Mouse (Mus musculus) hindbrain, embryonic 13.5 days (tissue): Measurements from ENCODE around the gene Olfr394. TPM values are rescaled to one million over a fixed set of nuclear protein-coding genes. Genes with fewer than 3 reads are reported as not detected.
"Not testable (repeated sequence)": the region's sequence is repeated elsewhere in the genome, so short reads cannot be mapped to it uniquely, and the experiment has no call there.

Experiments used
- ATAC-seq: fragments of 200-750 bp; cut with Nextera tagmentation; 2 replicates; pipeline ENCODE4 v1.8.0; 2017; ENCODE audit warnings: moderate TSS enrichment; ENCODE audit not compliant: low FRiP score
- H3K27ac ChIP-seq: fragments of 300-500 bp; sonication (generic); 2 replicates; pipeline ENCODE4 v1.5.1; 2015; ENCODE audit warnings: inconsistent platforms, mild to moderate bottlenecking, moderate library complexity
- H3K27me3 ChIP-seq: fragments of 300-500 bp; sonication (generic); 2 replicates; pipeline ENCODE4 v1.6.1; 2015; ENCODE audit warnings: mild to moderate bottlenecking, inconsistent platforms
- H3K36me3 ChIP-seq: fragments of 300-500 bp; sonication (generic); 2 replicates; pipeline ENCODE4 v1.6.1; 2015; ENCODE audit warnings: mild to moderate bottlenecking, inconsistent platforms
- H3K4me1 ChIP-seq: fragments of 300-500 bp; sonication (generic); replicated peaks from 2 replicates; pipeline ENCODE4 v1.6.1; 2015; ENCODE audit warnings: inconsistent platforms
- H3K4me2 ChIP-seq: fragments of 300-500 bp; sonication (generic); 2 replicates; pipeline ENCODE4 v1.6.1; 2015; ENCODE audit warnings: inconsistent platforms, mild to moderate bottlenecking, moderate library complexity
- H3K4me3 ChIP-seq: fragments of 300-500 bp; sonication (generic); 2 replicates; pipeline ENCODE4 v1.5.1; 2015; ENCODE audit warnings: mild to moderate bottlenecking, inconsistent platforms
- H3K9ac ChIP-seq: fragments of 300-500 bp; sonication (generic); 2 replicates; pipeline ENCODE4 v1.6.1; 2015; ENCODE audit warnings: mild to moderate bottlenecking, inconsistent platforms
- H3K9me3 ChIP-seq: fragments of 300-500 bp; sonication (generic); 2 replicates; pipeline ENCODE4 v1.6.1; 2016; ENCODE audit warnings: inconsistent platforms
- WGBS: fragments of 180-500 bp; shearing (Covaris S2); methylation state at CpG from one replicate; pipeline ENCODE4 v1.1.7; 2015; 5-methylcytosine and 5-hydroxymethylcytosine counted together
- polyA plus RNA-seq: library from polyadenylated mRNA; unstranded; fragments of >200 nt; fragmentation: Nextera tagmentation; extraction: Ambion mirVana; gene quantifications from 2 replicates; pipeline ENCODE4 v1.2.1, GENCODE M21; 2015

Olfr394 gene
- not detected in 2 replicates for polyA plus RNA-seq

DNA sequence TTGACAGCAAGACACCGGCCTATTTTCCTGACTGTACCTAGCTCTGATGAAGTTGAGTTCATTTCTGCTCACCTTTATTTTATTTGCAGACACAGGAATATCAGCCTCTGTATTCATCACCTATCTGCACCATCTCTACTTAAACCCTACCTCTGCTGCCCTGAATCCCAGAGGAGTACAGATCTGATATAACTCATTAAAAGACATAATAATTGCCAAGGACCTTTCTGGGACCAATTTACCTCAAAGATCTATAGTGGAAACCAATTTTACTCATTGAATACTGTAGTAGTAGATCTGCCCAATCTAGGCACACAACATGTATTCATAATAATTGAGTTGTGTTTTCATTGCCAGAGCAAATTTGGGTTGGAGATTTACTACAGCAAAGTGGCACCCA lies at the start of gene Olfr394:
Olfr394 (minus strand) TSS at position 101 of the 400 bp plus-strand sequence.
- no peaks in the 10 kb centered on the region for H3K36me3 ChIP-seq
- no peaks in the 10 kb centered on the region for H3K4me1 ChIP-seq
- WGBS: 96% methylated on average over 1 of the region's 1 CpGs
- no peak within 1 kb of the TSS for H3K4me2 ChIP-seq
- H3K9me3 ChIP-seq: peaks cover 15% of the 10 kb centered on the region
- no peaks in the 10 kb centered on the region for H3K27me3 ChIP-seq
- no peak for ATAC-seq
- H3K27ac ChIP-seq: no peak within 1 kb of the TSS
- H3K9ac ChIP-seq: no peak within 1 kb of the TSS
- no peak within 1 kb of the TSS for H3K4me3 ChIP-seq

DNA sequence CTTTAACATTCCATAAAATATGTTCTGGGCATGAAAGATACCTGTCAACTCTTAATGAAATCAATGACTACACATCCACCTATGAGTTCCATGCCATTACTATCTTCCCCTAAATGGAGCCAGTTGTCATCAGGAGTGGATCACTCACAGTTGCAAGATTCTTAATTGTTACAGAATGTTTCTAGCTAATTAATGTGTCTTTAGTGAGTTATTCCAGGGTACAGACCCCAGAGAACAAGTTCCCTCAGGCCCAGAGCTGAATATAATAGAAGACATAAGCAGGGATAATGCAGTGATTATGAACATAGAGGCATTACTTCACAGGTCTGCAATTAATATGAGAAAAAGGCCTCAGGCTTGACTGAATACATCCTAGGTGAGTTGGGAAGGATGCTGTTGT lies 45.8 kb upstream of the Olfr394 start, which contains the start of gene Olfr23:
Olfr23 (plus strand) TSS at position 301 of the 400 bp plus-strand sequence.
- Histone ChIP-seq H3K9me3 (0 out of 2 replicates have a peak, but pooled peaks cover 6% of the 10 kb centered on the region), H3K9ac (no peak within 1 kb of the TSS), H3K4me3 (no peak within 1 kb of the TSS), H3K4me1 (no peaks in the 10 kb centered on the region), H3K27ac (no peak within 1 kb of the TSS), H3K27me3 (no peaks in the 10 kb centered on the region), H3K4me2 (no peak within 1 kb of the TSS), H3K36me3 (no peaks in the 10 kb centered on the region)
- ATAC-seq: no peak

DNA sequence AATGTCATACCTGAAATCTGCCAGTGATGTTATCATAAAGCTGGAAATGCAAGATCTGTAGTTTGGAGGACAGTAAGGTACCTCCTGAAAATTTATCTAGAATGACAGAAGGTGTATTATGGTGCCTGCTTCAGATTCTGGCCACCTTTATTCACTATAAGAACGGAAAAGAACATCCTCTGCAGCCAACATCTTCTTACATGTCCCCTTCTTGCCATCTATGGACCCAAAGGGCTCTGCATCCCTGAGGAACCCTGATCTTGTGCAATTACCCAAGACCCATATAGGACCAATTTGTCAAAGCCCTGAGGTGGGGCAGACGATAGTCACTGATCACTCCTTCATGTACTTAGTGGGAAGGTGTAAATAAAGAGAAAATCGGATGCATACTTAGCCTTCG lies 18.6 kb upstream of the Olfr394 start, which contains the start of gene Olfr395:
Olfr395 (minus strand) TSS at position 101 of the 400 bp plus-strand sequence.
- not testable (repeated sequence) for H3K9ac ChIP-seq, H3K4me3 ChIP-seq, H3K4me2 ChIP-seq, ATAC-seq, H3K36me3 ChIP-seq, H3K27ac ChIP-seq, H3K4me1 ChIP-seq, H3K9me3 ChIP-seq, H3K27me3 ChIP-seq
- WGBS: 82% methylated on average over 4 of the region's 4 CpGs

DNA sequence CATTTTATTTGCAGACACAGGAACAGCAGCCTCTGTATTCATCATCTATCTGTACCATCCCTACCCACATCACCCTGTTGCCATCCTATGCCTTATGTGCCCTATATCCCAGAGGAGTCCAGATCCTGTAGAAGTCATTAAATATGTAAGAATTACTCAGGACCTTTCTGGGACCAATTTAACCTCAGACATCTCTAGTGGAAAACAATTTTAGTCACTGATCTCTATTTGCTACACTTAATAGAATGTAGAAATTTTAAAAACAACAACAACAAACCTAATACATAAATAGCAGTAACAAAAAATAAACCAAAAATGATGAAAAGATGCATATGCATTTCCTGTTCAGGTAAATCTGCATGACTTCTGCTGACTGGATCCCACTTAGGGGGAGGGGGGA lies 39.2 kb downstream of the Olfr394 start, which contains the start of gene Olfr393:
Olfr393 (minus strand) TSS at position 101 of the 400 bp plus-strand sequence.
- 0 out of 2 replicates have a peak, but pooled peaks cover 6% of the 10 kb centered on the region for H3K9me3 ChIP-seq
- H3K4me2 ChIP-seq: no peak within 1 kb of the TSS
- ATAC-seq: no peak
- no peak within 1 kb of the TSS for H3K9ac ChIP-seq
- no peak within 1 kb of the TSS for H3K27ac ChIP-seq
- H3K4me3 ChIP-seq: no peak within 1 kb of the TSS
- no peaks in the 10 kb centered on the region for H3K4me1 ChIP-seq
- H3K27me3 ChIP-seq: no peaks in the 10 kb centered on the region
- H3K36me3 ChIP-seq: no peaks in the 10 kb centered on the region

Other genes with a start within 250 kb of the Olfr394 start
- not detected in 2 replicates for gene Zfp735, start 202.0 kb downstream of the Olfr394 start, polyA plus RNA-seq
- gene Olfr389, start 110.1 kb downstream of the Olfr394 start, polyA plus RNA-seq: not detected in 2 replicates
- not detected in 2 replicates for gene Olfr390, start 107.8 kb downstream of the Olfr394 start, polyA plus RNA-seq
- gene Olfr391-ps, start 87.7 kb downstream of the Olfr394 start, polyA plus RNA-seq: not detected in 2 replicates
- gene Olfr392, start 73.7 kb downstream of the Olfr394 start, polyA plus RNA-seq: not detected in 2 replicates
- not detected in 2 replicates for gene Olfr393, start 39.3 kb downstream of the Olfr394 start, polyA plus RNA-seq
- not detected in 2 replicates for gene Olfr395, start 18.5 kb upstream of the Olfr394 start, polyA plus RNA-seq
- not detected in 2 replicates for gene Olfr23, start 45.9 kb upstream of the Olfr394 start, polyA plus RNA-seq
- gene Olfr397, start 70.0 kb upstream of the Olfr394 start, polyA plus RNA-seq: not detected in 2 replicates
- gene Olfr398, start 99.6 kb upstream of the Olfr394 start, polyA plus RNA-seq: 0.04 TPM in 1 of 2 replicates, not detected in the other
- not detected in 2 replicates for gene Olfr139, start 165.8 kb upstream of the Olfr394 start, polyA plus RNA-seq
- not detected in 2 replicates for gene Olfr399, start 165.8 kb upstream of the Olfr394 start, polyA plus RNA-seq
- not detected in 2 replicates for gene Zfp616, start 179.2 kb upstream of the Olfr394 start, polyA plus RNA-seq
- gene Olfr401, start 222.9 kb upstream of the Olfr394 start, polyA plus RNA-seq: not detected in 2 replicates